Mouse (Mus musculus) hindbrain, postnatal 0 days (tissue): ENCODE measurements around the gene Ppp1r16b. TPM values are rescaled to one million over a fixed set of nuclear protein-coding genes. Genes with fewer than 3 reads are reported as not detected.

ENCODE experiments used
- ATAC-seq: fragments of 200-750 bp; cut with Nextera tagmentation; 2 replicates; pipeline ENCODE4 v1.8.0; 2017; ENCODE audit warnings: mild to moderate bottlenecking, moderate TSS enrichment, moderate library complexity
- DNase-seq: peaks from one replicate; pipeline ENCODE4 v3.0.0-alpha.2; 2015; ENCODE audit warnings: low spot score
- H3K27ac ChIP-seq: fragments of 300-500 bp; sonication (generic); 2 replicates; pipeline ENCODE4 v1.5.1; 2014; ENCODE audit warnings: mild to moderate bottlenecking
- H3K27me3 ChIP-seq: fragments of 300-500 bp; sonication (generic); 2 replicates; pipeline ENCODE4 v1.6.1; 2014; ENCODE audit warnings: low read length, mixed read lengths; ENCODE audit not compliant: insufficient read depth
- H3K36me3 ChIP-seq: fragments of 300-500 bp; sonication (generic); 2 replicates; pipeline ENCODE4 v1.6.1; 2014; ENCODE audit warnings: low read length, mixed read lengths; ENCODE audit not compliant: insufficient read depth
- H3K4me1 ChIP-seq: fragments of 300-500 bp; sonication (generic); 2 replicates; pipeline ENCODE4 v1.6.1; 2014; ENCODE audit warnings: antibody characterized with exemption, low read length, mixed read lengths; ENCODE audit not compliant: insufficient read depth
- H3K4me2 ChIP-seq: fragments of 300-500 bp; sonication (generic); 2 replicates; pipeline ENCODE4 v1.6.1; 2014; ENCODE audit warnings: low read depth, mild to moderate bottlenecking, low read length, moderate library complexity, mixed read lengths
- H3K4me3 ChIP-seq: fragments of 300-500 bp; sonication (generic); 2 replicates; pipeline ENCODE4 v1.5.1; 2014; ENCODE audit warnings: low read length
- H3K9ac ChIP-seq: fragments of 300-500 bp; sonication (generic); replicated peaks from 2 replicates; pipeline ENCODE4 v1.6.1; 2014; ENCODE audit warnings: mild to moderate bottlenecking, low read length, moderate library complexity, mixed read lengths
- H3K9me3 ChIP-seq: fragments of 300-500 bp; sonication (generic); 2 replicates; pipeline ENCODE4 v1.6.1; 2016; ENCODE audit warnings: low read length, mixed read lengths
- CTCF ChIP-seq: IDR thresholded peaks from 2 replicates; pipeline ENCODE4 v1.5.1; 2016; ENCODE audit warnings: antibody characterized with exemption, control low read depth, low read depth
- WGBS: fragments of 180-500 bp; shearing (Covaris S2); extraction: QIAGEN DNeasy Blood & Tissue Kit; methylation state at CpG from one replicate; pipeline ENCODE4 v1.1.7; 2014; 5-methylcytosine and 5-hydroxymethylcytosine counted together
- polyA plus RNA-seq: library from polyadenylated mRNA; unstranded; fragments of >200 nt; fragmentation: Nextera tagmentation; extraction: Ambion mirVana; gene quantifications from 2 replicates; pipeline ENCODE4 v1.2.1, GENCODE M21; 2015
- total RNA-seq: library from RNA; depleted of rRNA; stranded (reverse); fragments of >200 nt; gene quantifications from 2 replicates; pipeline ENCODE4 v1.2.3, GENCODE M21; 2014

Gene Ppp1r16b
- total and polyA plus RNA-seq, 2 experiments from 2014 or later = 30.3 to 32.4 TPM

GRCm38 (mm10) chr2:158768350-158768749 is 103.2 kb downstream of the Ppp1r16b start:
- Histone ChIP-seq H3K4me1 (peaks cover 17% of the 10 kb centered on the region), H3K4me3 (peak overlapping the region; percentile 55), H3K4me2 (peak overlapping the region; percentile 99), H3K9me3 (no peaks in the 10 kb centered on the region), H3K9ac (peak overlapping the region; percentile 49), H3K36me3 (no peaks in the 10 kb centered on the region), H3K27me3 (no peaks in the 10 kb centered on the region), H3K27ac (no peak overlapping the region)
- DNase-seq = peak; percentile 34
- ATAC-seq = no peak
- under 1% methylated on average over 37 of the region's 37 CpGs for WGBS
- no peak for TF ChIP-seq CTCF

GRCm38 (mm10) chr2:158768771-158769170 is 103.6 kb downstream of the Ppp1r16b start:
- peaks cover 17% of the 10 kb centered on the region for H3K4me1 ChIP-seq
- DNase-seq = no peak
- H3K27ac ChIP-seq = no peak overlapping the region
- H3K27me3 ChIP-seq = no peaks in the 10 kb centered on the region
- TF ChIP-seq CTCF = no peak
- no peak overlapping the region; the same call in 1 of the 2 replicates for H3K9ac ChIP-seq
- no peak for ATAC-seq
- H3K4me3 ChIP-seq = peak overlapping the region; percentile 55
- 9% methylated on average over 5 of the region's 5 CpGs for WGBS
- no peaks in the 10 kb centered on the region for H3K36me3 ChIP-seq
- no peaks in the 10 kb centered on the region for H3K9me3 ChIP-seq
- peak overlapping the region; percentile 99 for H3K4me2 ChIP-seq

GRCm38 (mm10) chr2:158770126-158770757 is 105.0 kb downstream of the Ppp1r16b start:
- Histone ChIP-seq H3K27me3 (no peaks in the 10 kb centered on the region), H3K4me3 (peak overlapping the region; percentile 19), H3K9ac (no peak overlapping the region), H3K9me3 (no peaks in the 10 kb centered on the region), H3K4me2 (peak overlapping the region; percentile 99), H3K27ac (no peak overlapping the region), H3K4me1 (peaks cover 17% of the 10 kb centered on the region), H3K36me3 (no peaks in the 10 kb centered on the region)
- no peak for TF ChIP-seq CTCF
- ATAC-seq (no peak), DNase-seq (peak; percentile 55)
- WGBS = 28% methylated on average over 13 of the region's 13 CpGs

DNA sequence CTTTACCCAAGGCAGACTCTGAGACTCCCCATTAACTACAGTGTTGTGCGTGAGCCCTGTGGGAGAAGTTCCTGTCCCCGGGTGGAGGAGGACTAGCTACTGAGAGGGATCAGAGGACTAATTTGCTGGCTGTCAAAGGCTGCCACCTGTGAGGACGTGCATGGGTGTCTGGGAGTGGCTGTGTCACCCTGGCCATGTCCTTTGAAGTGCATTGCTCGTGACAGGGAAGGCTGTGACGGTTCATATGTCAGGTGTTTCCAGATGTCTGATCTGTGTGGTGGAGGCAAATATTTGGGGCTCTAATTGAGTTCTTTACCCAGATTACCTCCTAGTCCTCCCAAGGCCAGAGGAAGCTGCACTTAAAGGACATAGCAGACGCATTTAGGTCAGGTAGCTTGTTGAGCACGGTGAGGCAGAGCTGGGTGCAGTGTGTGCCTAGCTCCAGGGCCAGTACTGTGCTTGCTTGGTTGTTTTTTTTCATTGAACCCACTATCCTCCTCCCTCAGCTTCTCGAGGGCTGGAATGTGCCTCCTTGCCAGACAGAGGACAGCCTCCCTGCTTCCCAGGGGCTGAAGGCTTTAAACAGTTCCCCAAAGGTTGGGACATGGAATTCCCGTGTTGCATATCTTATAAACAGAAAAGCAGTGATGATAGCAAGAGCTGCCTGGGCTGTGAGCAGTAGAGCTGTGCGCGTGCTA is 106.0 kb downstream of the Ppp1r16b start:
- ATAC-seq (no peak), DNase-seq (no peak)
- no peak overlapping the region for H3K27ac ChIP-seq
- no peaks in the 10 kb centered on the region for H3K36me3 ChIP-seq
- no peak overlapping the region for H3K9ac ChIP-seq
- peaks cover 17% of the 10 kb centered on the region for H3K4me1 ChIP-seq
- WGBS = 57% methylated on average over 11 of the region's 11 CpGs
- H3K27me3 ChIP-seq = no peaks in the 10 kb centered on the region
- no peaks in the 10 kb centered on the region for H3K9me3 ChIP-seq
- H3K4me2 ChIP-seq = 0 out of 2 replicates have a peak overlapping the region, but pooled peaks have one; percentile 7
- TF ChIP-seq CTCF = no peak
- H3K4me3 ChIP-seq = no peak overlapping the region

DNA sequence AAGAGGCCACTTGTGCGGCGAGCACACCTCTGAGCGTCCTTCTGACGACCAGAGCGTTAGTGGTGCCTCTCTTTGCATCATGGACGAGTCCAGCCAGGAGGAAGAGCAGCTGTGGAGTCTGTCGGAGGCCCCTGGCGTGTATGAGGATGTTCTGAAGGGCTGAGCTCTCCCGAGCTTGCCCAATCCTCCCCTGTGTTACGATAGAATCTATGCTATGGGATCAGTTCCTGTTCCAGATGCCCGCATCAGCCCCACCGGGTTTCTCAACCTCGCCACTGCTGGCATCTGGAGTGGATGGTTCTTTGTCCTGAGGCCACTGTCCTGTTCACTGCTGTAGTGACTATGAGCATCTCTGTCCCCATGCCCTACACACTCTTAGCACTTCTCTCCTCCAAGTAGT is 107.6 kb downstream of the Ppp1r16b start:
- ATAC-seq = no peak
- WGBS = 87% methylated on average over 13 of the region's 13 CpGs

GRCm38 (mm10) chr2:158774886-158775285 is 109.7 kb downstream of the Ppp1r16b start:
- WGBS = 77% methylated on average over 8 of the region's 8 CpGs

More for the DNA sequence above, 107.6 kb downstream of the Ppp1r16b start:
- Histone ChIP-seq H3K4me3 (no peak overlapping the region), H3K9ac (no peak overlapping the region), H3K36me3 (no peaks in the 10 kb centered on the region), H3K4me1 (peaks cover 17% of the 10 kb centered on the region), H3K27ac (no peak overlapping the region), H3K4me2 (no peak overlapping the region), H3K27me3 (no peaks in the 10 kb centered on the region), H3K9me3 (no peaks in the 10 kb centered on the region)
- no peak for DNase-seq
- TF ChIP-seq CTCF = no peak

GRCm38 (mm10) chr2:158776716-158777115 is 111.5 kb downstream of the Ppp1r16b start:
- Histone ChIP-seq H3K36me3 (no peaks in the 10 kb centered on the region), H3K9me3 (no peaks in the 10 kb centered on the region), H3K4me2 (no peak overlapping the region), H3K4me3 (no peak overlapping the region), H3K4me1 (no peaks in the 10 kb centered on the region), H3K27ac (no peak overlapping the region), H3K27me3 (no peaks in the 10 kb centered on the region), H3K9ac (no peak overlapping the region)
- peak; percentile 58 for DNase-seq
- no peak for TF ChIP-seq CTCF
- WGBS = 56% methylated on average over 4 of the region's 4 CpGs
- peak; percentile 58; the same call in 1 of the 2 replicates for ATAC-seq

More at GRCm38 (mm10) chr2:158774886-158775285, 109.7 kb downstream of the Ppp1r16b start:
- H3K27me3 ChIP-seq = no peaks in the 10 kb centered on the region
- ATAC-seq = no peak
- H3K4me1 ChIP-seq = peaks cover 6% of the 10 kb centered on the region; the same call in 1 of the 2 replicates
- H3K4me2 ChIP-seq = no peak overlapping the region
- H3K36me3 ChIP-seq = no peaks in the 10 kb centered on the region
- DNase-seq = no peak
- TF ChIP-seq CTCF = no peak
- no peaks in the 10 kb centered on the region for H3K9me3 ChIP-seq
- no peak overlapping the region for H3K4me3 ChIP-seq
- no peak overlapping the region for H3K9ac ChIP-seq
- no peak overlapping the region for H3K27ac ChIP-seq
